Mouse (Mus musculus) heart, adult 2 months (tissue): ENCODE data around the gene Cidec. TPM values are rescaled to one million over a fixed set of nuclear protein-coding genes. Genes with fewer than 3 reads are reported as not detected.
A peak's percentile ranks its signal among the peaks of the same experiment; 100 is the strongest.

Experiments
- DNase-seq, 2 experiments: peaks; one replicate each; pipeline ENCODE4 v3.0.0; 2021
- H3K27ac ChIP-seq: fragments of 200-600 bp; 2 replicates; pipeline ENCODE4 v1.8.1; 2022
- H3K27me3 ChIP-seq: fragments of 200-500 bp; 2 replicates; pipeline ENCODE4 v1.6.1; 2012; ENCODE audit warnings: mild to moderate bottlenecking, low read length, inconsistent platforms, mixed read lengths; ENCODE audit not compliant: control insufficient read depth, insufficient read depth
- H3K36me3 ChIP-seq: fragments of 200-500 bp; 2 replicates; pipeline ENCODE4 v1.6.1; 2012; ENCODE audit warnings: low read length, inconsistent platforms; ENCODE audit not compliant: control insufficient read depth, insufficient read depth
- H3K4me1 ChIP-seq: fragments of 200-500 bp; 2 replicates; pipeline ENCODE4 v1.6.1; 2011; ENCODE audit warnings: low read length; ENCODE audit not compliant: control insufficient read depth, insufficient read depth
- H3K4me3 ChIP-seq: fragments of 200-600 bp; 2 replicates; pipeline ENCODE4 v1.8.1; 2022
- H3K79me2 ChIP-seq: fragments of 200-500 bp; replicated peaks from 2 replicates; pipeline ENCODE4 v1.6.1; 2012; ENCODE audit warnings: mild to moderate bottlenecking, inconsistent platforms, low read length, moderate library complexity, mixed read lengths; ENCODE audit not compliant: control insufficient read depth, insufficient read depth
- H3K9ac ChIP-seq: fragments of 200-500 bp; 2 replicates; pipeline ENCODE4 v1.6.1; 2012; ENCODE audit warnings: low read depth, mild to moderate bottlenecking, control low read depth, inconsistent platforms, low read length, mixed read lengths
- CTCF ChIP-seq: fragments of 200-600 bp; IDR thresholded peaks from 2 replicates; pipeline ENCODE4 v1.8.1; 2022; ENCODE audit warnings: antibody characterized with exemption, mild to moderate bottlenecking, moderate library complexity
- EP300 ChIP-seq: fragments of 200-500 bp; IDR thresholded peaks from 2 replicates; pipeline ENCODE4 v1.6.1; 2011; ENCODE audit warnings: low read depth, low read length, control low read depth; ENCODE audit not compliant: insufficient read depth
- POLR2A ChIP-seq: fragments of 200-500 bp; IDR thresholded peaks from 2 replicates; pipeline ENCODE4 v1.6.1; 2011; ENCODE audit warnings: mild to moderate bottlenecking, low read depth, low read length, control low read depth; ENCODE audit not compliant: insufficient read depth
- WGBS: fragments of 180-500 bp; shearing (Covaris S2); methylation state at CpG from one replicate; pipeline ENCODE4 v1.1.7; 2018; 5-methylcytosine and 5-hydroxymethylcytosine counted together
- intact Hi-C: fragments of 180-260 bp; cut with DNase I; formaldehyde crosslinking; loops from one replicate; pipeline ENCODE4 v1.15.1; 2025
- polyA plus RNA-seq: library from polyadenylated mRNA; depleted of rRNA; stranded (reverse); fragments of >200 nt; gene quantifications from 2 replicates; pipeline ENCODE4 v1.2.3, GENCODE M21; 2012
- total RNA-seq, 2 experiments: library from RNA; stranded (reverse); gene quantifications; 2 replicates each; pipeline ENCODE4 v1.2.3; 2021

Gene Cidec
- total and polyA plus RNA-seq, 3 experiments: 7.8 to 77.7 (median 10.6) TPM

- Histone ChIP-seq H3K27me3 (no peaks in the 10 kb centered on the region), H3K27ac (no peak overlapping the region), H3K79me2 (no peaks in the 10 kb centered on the region), H3K36me3 (no peaks in the 10 kb centered on the region), H3K4me1 (no peaks in the 10 kb centered on the region), H3K4me3 (no peak overlapping the region), H3K9ac (no peak overlapping the region)
- 80% methylated on average over 13 of the region's 13 CpGs for WGBS
- DNase-seq: peak in 1 of 2 experiments; percentile 41
- TF ChIP-seq EP300: no peak
- no peak for TF ChIP-seq CTCF
- TF ChIP-seq POLR2A: no peak
- intact Hi-C loops: no loop called here
These were observed 33.5 kb downstream of the Cidec start for GRCm38 (mm10) chr6:113402094-113402493.

DNA sequence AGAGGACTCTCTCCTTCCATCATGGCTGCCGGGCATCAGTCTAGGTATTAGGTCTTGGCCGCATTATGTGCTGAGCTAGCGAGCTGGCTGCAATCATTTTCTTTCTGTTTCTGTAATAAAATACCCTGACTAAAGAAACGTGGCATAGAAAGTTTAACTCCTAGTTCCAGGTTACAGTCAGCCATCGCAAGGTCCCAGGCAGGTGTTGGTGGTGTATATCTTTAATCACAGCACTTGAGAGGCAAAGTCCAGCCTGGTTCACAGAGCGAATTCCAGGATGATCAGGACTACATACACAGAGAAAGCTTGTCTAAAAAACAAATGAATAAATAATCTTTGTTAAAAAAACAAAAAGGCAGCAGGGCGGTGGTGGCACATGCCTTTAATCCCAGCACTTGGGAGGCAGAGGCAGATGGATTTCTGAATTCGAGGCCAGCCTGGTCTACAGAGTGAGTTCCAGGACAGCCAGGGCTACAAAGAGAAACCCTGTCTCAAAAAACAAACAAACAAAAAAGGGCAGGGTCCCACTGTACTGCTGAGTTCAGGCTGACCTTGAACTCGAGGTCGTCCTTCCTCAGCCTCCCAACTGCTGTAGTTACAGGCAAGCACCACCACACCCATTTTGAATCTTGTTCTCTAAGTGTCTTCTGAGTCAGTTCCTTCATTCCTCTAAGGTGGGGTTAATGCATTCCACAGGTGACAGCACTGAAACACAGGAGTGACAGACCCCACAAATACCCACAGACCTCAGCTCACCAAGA, 39.1 kb downstream of the Cidec start:
- Histone ChIP-seq H3K9ac (no peak overlapping the region), H3K79me2 (no peaks in the 10 kb centered on the region), H3K27me3 (no peaks in the 10 kb centered on the region), H3K36me3 (no peaks in the 10 kb centered on the region), H3K4me1 (peaks cover 1% of the 10 kb centered on the region; the same call in 1 of the 2 replicates), H3K27ac (no peak overlapping the region), H3K4me3 (no peak overlapping the region)
- WGBS: 89% methylated on average over 10 of the region's 10 CpGs
- intact Hi-C loops: no loop called here
- no peak for DNase-seq
- no peak for TF ChIP-seq POLR2A
- TF ChIP-seq EP300: no peak

DNA sequence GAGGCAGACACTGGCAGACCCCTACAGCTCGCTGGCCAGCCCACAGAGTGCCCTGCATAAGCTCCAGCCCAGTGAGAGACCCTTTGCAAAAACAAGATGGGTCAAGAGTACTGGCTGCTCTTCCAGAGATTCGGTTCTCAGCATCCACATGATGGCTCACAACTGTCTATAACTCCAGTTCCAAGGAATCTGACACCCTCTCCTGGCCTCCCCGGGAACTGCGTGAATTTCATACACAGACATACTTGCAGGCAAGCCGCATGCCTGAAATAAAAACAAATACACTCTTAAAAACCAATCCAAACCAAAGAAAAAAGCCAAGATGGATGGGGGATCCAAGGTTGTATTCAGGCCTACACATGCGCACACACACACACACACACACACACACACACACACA, 40.1 kb downstream of the Cidec start:
- Histone ChIP-seq H3K36me3 (no peaks in the 10 kb centered on the region), H3K79me2 (no peaks in the 10 kb centered on the region), H3K27me3 (no peaks in the 10 kb centered on the region), H3K4me1 (peaks cover 1% of the 10 kb centered on the region; the same call in 1 of the 2 replicates), H3K4me3 (no peak overlapping the region), H3K9ac (no peak overlapping the region), H3K27ac (no peak overlapping the region)
- 92% methylated on average over 6 of the region's 6 CpGs for WGBS
- DNase-seq: no peak
- TF ChIP-seq EP300 (no peak), CTCF (0 out of 2 replicates have a peak, but pooled peaks have one; percentile 10), POLR2A (no peak)
- intact Hi-C loops: no loop called here

DNA sequence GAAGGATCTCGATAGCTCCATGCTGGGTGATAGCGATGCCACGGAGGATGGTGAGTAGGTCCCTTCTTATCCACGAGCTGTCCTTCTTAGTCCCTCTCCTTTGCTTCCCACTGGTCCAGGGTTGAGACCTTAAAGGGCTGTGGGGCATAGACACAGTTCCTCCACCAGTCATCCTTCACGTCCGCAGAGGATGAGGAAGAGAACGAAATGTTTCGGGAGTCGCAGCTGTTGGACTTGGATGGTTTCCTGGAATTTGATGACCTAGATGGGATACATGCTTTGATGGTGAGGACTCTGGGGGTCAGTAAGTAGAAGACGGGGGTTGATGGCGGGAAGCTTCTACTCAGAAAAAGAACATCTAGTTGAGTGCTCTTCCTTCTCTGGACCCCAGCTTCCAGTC, 40.7 kb downstream of the Cidec start:
- no peaks in the 10 kb centered on the region for H3K79me2 ChIP-seq
- no peak overlapping the region for H3K9ac ChIP-seq
- no peaks in the 10 kb centered on the region for H3K36me3 ChIP-seq
- peaks cover 1% of the 10 kb centered on the region; the same call in 1 of the 2 replicates for H3K4me1 ChIP-seq
- TF ChIP-seq POLR2A (no peak), CTCF (no peak), EP300 (no peak)
- no peak overlapping the region for H3K4me3 ChIP-seq
- H3K27ac ChIP-seq: no peak overlapping the region
- H3K27me3 ChIP-seq: no peaks in the 10 kb centered on the region
- intact Hi-C loops: no loop called here
- DNase-seq: no peak
- WGBS: 88% methylated on average over 11 of the region's 11 CpGs

- TF ChIP-seq EP300: no peak
- no peak for TF ChIP-seq CTCF
- no peak for TF ChIP-seq POLR2A
- intact Hi-C loops: no loop called here
- no peaks in the 10 kb centered on the region for H3K79me2 ChIP-seq
- no peak for DNase-seq
- H3K4me1 ChIP-seq: peaks cover 1% of the 10 kb centered on the region; the same call in 1 of the 2 replicates
- 69% methylated on average over 6 of the region's 6 CpGs for WGBS
- no peak overlapping the region for H3K4me3 ChIP-seq
- H3K36me3 ChIP-seq: no peaks in the 10 kb centered on the region
- H3K27ac ChIP-seq: no peak overlapping the region; the same call in 1 of the 2 replicates
- no peak overlapping the region for H3K9ac ChIP-seq
- H3K27me3 ChIP-seq: no peaks in the 10 kb centered on the region
These were observed 41.6 kb downstream of the Cidec start for GRCm38 (mm10) chr6:113393951-113394350.

DNA sequence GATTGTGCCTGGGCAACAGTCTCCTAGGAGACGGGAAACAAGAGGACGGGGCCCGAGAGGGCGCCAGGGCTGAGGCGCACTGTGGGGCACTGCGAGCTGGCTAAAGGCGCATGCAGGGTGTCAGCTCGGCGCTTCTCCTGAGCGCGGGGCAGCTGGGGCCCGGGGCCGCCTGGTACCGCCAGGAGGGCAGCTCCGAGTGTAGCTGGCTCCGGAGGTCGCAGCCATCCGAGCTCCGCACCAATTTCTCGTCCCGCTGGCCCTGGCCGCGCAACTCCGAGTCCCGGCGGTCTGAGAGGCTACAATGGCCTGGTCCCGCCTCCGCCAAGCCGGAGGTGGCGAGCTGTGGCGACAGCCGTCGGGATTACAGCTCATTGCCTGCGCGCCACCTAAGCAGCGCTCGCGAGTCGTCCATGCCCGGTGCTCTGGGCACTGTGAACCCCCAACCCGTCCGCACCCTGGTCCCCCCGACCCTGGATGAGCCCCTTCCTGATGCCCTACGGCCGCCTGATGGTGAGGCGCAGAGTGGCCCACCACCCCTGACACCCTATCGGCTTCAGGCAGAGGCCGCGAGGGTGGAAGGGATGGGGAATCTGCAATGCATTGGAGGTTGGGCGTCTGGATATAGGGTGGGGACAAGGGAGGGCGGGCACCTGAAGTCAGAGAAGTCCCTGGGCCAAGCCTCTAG, 43.0 kb downstream of the Cidec start:
- Histone ChIP-seq H3K36me3 (no peaks in the 10 kb centered on the region), H3K4me3 (peak overlapping the region; percentile 42), H3K9ac (peak overlapping the region; percentile 72), H3K4me1 (peaks cover 1% of the 10 kb centered on the region; the same call in 1 of the 2 replicates), H3K27ac (peak overlapping the region; percentile 28), H3K79me2 (no peaks in the 10 kb centered on the region), H3K27me3 (no peaks in the 10 kb centered on the region)
- TF ChIP-seq CTCF (no peak), POLR2A (no peak), EP300 (no peak)
- intact Hi-C loops: no loop called here
- 7% methylated on average over 51 of the region's 51 CpGs for WGBS
- peak; percentile 58 to 59 for DNase-seq
